Mouse (Mus musculus): Measurements from ENCODE around the gene Olfr553. TPM values are rescaled to one million over a fixed set of nuclear protein-coding genes. Genes with fewer than 3 reads are reported as not detected.
"Not testable (repeated sequence)": the region's sequence is repeated elsewhere in the genome, so short reads cannot be mapped to it uniquely, and the experiment has no call there.

The Olfr553 gene
- not detected in 2 replicates for polyA plus RNA-seq (2012; rRNA removed)

DNA sequence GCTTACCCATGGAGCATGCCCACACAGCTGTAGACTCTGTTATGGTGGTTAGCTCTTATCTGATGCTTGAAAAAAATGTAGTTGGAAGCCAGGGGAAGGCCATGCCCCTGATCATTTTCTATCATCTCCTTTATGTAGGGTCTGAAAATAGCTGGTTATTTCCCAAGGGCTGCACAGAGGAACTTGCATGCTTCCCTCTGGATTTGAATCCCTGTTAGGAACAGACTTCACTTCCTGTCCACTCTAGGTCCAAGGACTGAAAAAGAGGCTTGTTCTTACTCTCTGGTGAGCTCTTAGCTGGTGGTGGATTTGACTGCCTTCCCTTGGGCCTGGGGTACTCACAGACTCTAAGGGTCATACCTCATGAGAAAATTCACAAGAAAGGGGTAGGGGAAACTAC, at the start of gene Olfr553:
TSS of gene Olfr553 (minus strand) at position 101 of the 400 bp plus-strand sequence.
- Histone ChIP-seq H3K36me3 (ENCODE audit: control insufficient read depth, insufficient read depth, low read length) (no peaks in the 10 kb centered on the region), H3K4me1 (ENCODE audit: control insufficient read depth, insufficient read depth, low read length) (no peaks in the 10 kb centered on the region), H3K27ac (ENCODE audit: insufficient read depth, low read depth, low read length) (no peak within 1 kb of the TSS), H3K27me3 (replicated peaks; ENCODE audit: control insufficient read depth, insufficient read depth, low read length) (no peaks in the 10 kb centered on the region), H3K4me3 (ENCODE audit: insufficient read depth, low read depth, low read length) (no peak within 1 kb of the TSS)
- TF ChIP-seq CTCF (conservative IDR thresholded peaks at IDR 0.05; ENCODE audit: insufficient read depth, insufficient read length, low read depth, low read length) = no peak
- no peak for TF ChIP-seq POLR2A (IDR thresholded peaks at IDR 0.05; ENCODE audit: low read depth, low read length)
- no peak for DNase-seq

GRCm38 (mm10) chr7:102665378-102665777, 47.4 kb upstream of the Olfr553 start:
- Histone ChIP-seq H3K27me3 (replicated peaks; ENCODE audit: control insufficient read depth, insufficient read depth, low read length) (no peaks in the 10 kb centered on the region), H3K4me3 (ENCODE audit: insufficient read depth, low read depth, low read length) (no peak overlapping the region), H3K36me3 (ENCODE audit: control insufficient read depth, insufficient read depth, low read length) (no peaks in the 10 kb centered on the region), H3K27ac (ENCODE audit: insufficient read depth, low read depth, low read length) (no peak overlapping the region), H3K4me1 (ENCODE audit: control insufficient read depth, insufficient read depth, low read length) (no peaks in the 10 kb centered on the region)
- TF ChIP-seq POLR2A (IDR thresholded peaks at IDR 0.05; ENCODE audit: low read depth, low read length) (no peak), CTCF (conservative IDR thresholded peaks at IDR 0.05; ENCODE audit: insufficient read depth, insufficient read length, low read depth, low read length) (no peak)
- no peak for DNase-seq
- 31% methylated on average over 2 of the region's 2 CpGs for WGBS

- Histone ChIP-seq H3K27ac (ENCODE audit: insufficient read depth, low read depth, low read length) (no peak within 1 kb of the TSS), H3K4me3 (ENCODE audit: insufficient read depth, low read depth, low read length) (no peak within 1 kb of the TSS), H3K36me3 (ENCODE audit: control insufficient read depth, insufficient read depth, low read length) (no peaks in the 10 kb centered on the region), H3K4me1 (ENCODE audit: control insufficient read depth, insufficient read depth, low read length) (no peaks in the 10 kb centered on the region), H3K27me3 (replicated peaks; ENCODE audit: control insufficient read depth, insufficient read depth, low read length) (no peaks in the 10 kb centered on the region)
- 37% methylated on average over 3 of the region's 3 CpGs for WGBS
- TF ChIP-seq POLR2A (IDR thresholded peaks at IDR 0.05; ENCODE audit: low read depth, low read length) (no peak), CTCF (conservative IDR thresholded peaks at IDR 0.05; ENCODE audit: insufficient read depth, insufficient read length, low read depth, low read length) (no peak)
- DNase-seq = no peak
These were observed 46.6 kb upstream of the Olfr553 start, which contains the start of gene Olfr556 for GRCm38 (mm10) chr7:102664599-102664998. TSS of gene Olfr556 (plus strand) at chr7:102664899.

GRCm38 (mm10) chr7:102658523-102658922, 40.5 kb upstream of the Olfr553 start, which contains the start of gene Olfr555:
TSS of gene Olfr555 (plus strand) at chr7:102658823.
- Histone ChIP-seq H3K4me1 (ENCODE audit: control insufficient read depth, insufficient read depth, low read length) (no peaks in the 10 kb centered on the region), H3K27me3 (replicated peaks; ENCODE audit: control insufficient read depth, insufficient read depth, low read length) (no peaks in the 10 kb centered on the region), H3K36me3 (ENCODE audit: control insufficient read depth, insufficient read depth, low read length) (no peaks in the 10 kb centered on the region), H3K27ac (ENCODE audit: insufficient read depth, low read depth, low read length) (no peak within 1 kb of the TSS), H3K4me3 (ENCODE audit: insufficient read depth, low read depth, low read length) (no peak within 1 kb of the TSS)
- TF ChIP-seq CTCF (conservative IDR thresholded peaks at IDR 0.05; ENCODE audit: insufficient read depth, insufficient read length, low read depth, low read length) = no peak
- no peak for TF ChIP-seq POLR2A (IDR thresholded peaks at IDR 0.05; ENCODE audit: low read depth, low read length)
- no peak for DNase-seq
- WGBS = 76% methylated on average over 1 of the region's 1 CpGs

DNA sequence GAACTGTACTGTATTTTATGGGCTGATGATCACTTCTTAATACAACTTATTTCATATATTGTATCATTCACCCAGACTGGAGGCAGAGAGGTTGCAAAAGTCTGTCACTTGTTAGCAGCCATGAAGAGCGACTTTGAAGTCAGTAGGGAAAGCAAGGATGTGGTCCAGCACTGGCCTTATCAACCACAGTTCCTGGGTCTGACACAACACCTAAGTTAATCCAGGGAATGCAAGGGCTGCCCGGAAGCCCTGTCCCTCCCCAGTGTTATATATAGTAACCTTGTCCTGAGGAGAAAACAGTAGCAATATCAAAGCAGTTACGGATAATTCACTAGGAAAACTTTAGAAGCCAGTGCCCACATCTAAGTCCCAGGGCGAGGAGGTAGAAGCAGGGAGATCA, 26.9 kb upstream of the Olfr553 start:
- H3K27me3 ChIP-seq (replicated peaks; ENCODE audit: control insufficient read depth, insufficient read depth, low read length); H3K36me3 ChIP-seq (ENCODE audit: control insufficient read depth, insufficient read depth, low read length); H3K27ac ChIP-seq (ENCODE audit: insufficient read depth, low read depth, low read length); DNase-seq; H3K4me1 ChIP-seq (ENCODE audit: control insufficient read depth, insufficient read depth, low read length); H3K4me3 ChIP-seq (ENCODE audit: insufficient read depth, low read depth, low read length): not testable (repeated sequence)
- WGBS = 87% methylated on average over 4 of the region's 4 CpGs

DNA sequence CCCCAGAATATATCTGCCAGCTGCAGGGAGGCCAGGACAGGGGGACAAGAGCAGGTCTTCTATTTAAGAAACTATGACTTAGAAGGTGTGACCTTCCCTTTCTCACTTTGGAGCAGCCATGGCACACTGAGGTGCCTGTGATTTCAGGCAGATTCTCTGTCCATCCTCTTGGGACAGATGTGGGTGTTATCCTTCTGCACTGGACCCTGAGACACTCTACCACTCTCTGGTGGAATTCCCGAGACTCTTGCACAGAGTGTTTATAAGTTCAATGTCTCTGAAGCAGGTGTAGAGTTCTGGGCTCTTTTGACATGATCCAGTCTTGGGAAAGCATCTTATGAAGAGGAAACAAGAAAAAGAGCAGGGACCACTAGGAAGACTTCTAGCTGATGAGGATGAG, 20.1 kb upstream of the Olfr553 start, which contains the start of gene Olfr554:
TSS of gene Olfr554 (plus strand) at position 301 of the 400 bp plus-strand sequence.
- WGBS = 69% methylated on average over 1 of the region's 1 CpGs
- no peaks in the 10 kb centered on the region for H3K36me3 ChIP-seq (ENCODE audit: control insufficient read depth, insufficient read depth, low read length)
- H3K27ac ChIP-seq (ENCODE audit: insufficient read depth, low read depth, low read length) = no peak within 1 kb of the TSS
- H3K4me3 ChIP-seq (ENCODE audit: insufficient read depth, low read depth, low read length) = no peak within 1 kb of the TSS
- H3K4me1 ChIP-seq (ENCODE audit: control insufficient read depth, insufficient read depth, low read length) = no peaks in the 10 kb centered on the region
- TF ChIP-seq CTCF (conservative IDR thresholded peaks at IDR 0.05; ENCODE audit: insufficient read depth, insufficient read length, low read depth, low read length) = no peak
- no peak for TF ChIP-seq POLR2A (IDR thresholded peaks at IDR 0.05; ENCODE audit: low read depth, low read length)
- DNase-seq = no peak
- H3K27me3 ChIP-seq (replicated peaks; ENCODE audit: control insufficient read depth, insufficient read depth, low read length) = no peaks in the 10 kb centered on the region

GRCm38 (mm10) chr7:102636665-102637064, 18.6 kb upstream of the Olfr553 start:
- no peak overlapping the region for H3K4me3 ChIP-seq (ENCODE audit: insufficient read depth, low read depth, low read length)
- H3K27me3 ChIP-seq (replicated peaks; ENCODE audit: control insufficient read depth, insufficient read depth, low read length) = no peaks in the 10 kb centered on the region
- H3K4me1 ChIP-seq (ENCODE audit: control insufficient read depth, insufficient read depth, low read length) = no peaks in the 10 kb centered on the region
- no peak overlapping the region for H3K27ac ChIP-seq (ENCODE audit: insufficient read depth, low read depth, low read length)
- whole genome bisulfite sequencing = 35% methylated on average over 3 of the region's 3 CpGs
- no peaks in the 10 kb centered on the region for H3K36me3 ChIP-seq (ENCODE audit: control insufficient read depth, insufficient read depth, low read length)
- TF ChIP-seq POLR2A (IDR thresholded peaks at IDR 0.05; ENCODE audit: low read depth, low read length) (no peak), CTCF (conservative IDR thresholded peaks at IDR 0.05; ENCODE audit: insufficient read depth, insufficient read length, low read depth, low read length) (peak; percentile 35; the same call in 1 of the 2 replicates)
- peak; percentile 60 for DNase-seq

DNA sequence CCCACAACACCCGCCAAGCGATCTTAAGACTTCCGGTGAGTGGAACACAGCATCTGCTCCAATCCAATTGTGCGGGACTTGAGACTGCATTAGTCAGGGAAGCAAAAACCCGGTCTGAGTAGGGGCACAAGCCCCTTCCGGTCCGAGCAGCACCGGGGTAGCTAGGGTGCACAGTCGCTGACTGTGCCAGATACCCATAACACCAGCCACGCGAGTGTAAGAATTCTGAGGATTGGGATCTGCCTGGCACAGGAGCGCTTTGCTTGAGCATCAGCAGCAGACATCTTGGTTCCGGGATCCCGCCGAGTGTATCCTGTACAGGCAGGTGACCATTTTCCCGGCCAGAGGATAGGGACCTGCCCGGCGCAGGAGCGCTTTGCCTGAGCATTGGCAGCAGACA, 2.4 kb upstream of the Olfr553 start:
- DNase-seq; H3K27ac ChIP-seq (ENCODE audit: insufficient read depth, low read depth, low read length); H3K27me3 ChIP-seq (replicated peaks; ENCODE audit: control insufficient read depth, insufficient read depth, low read length); H3K4me3 ChIP-seq (ENCODE audit: insufficient read depth, low read depth, low read length); H3K36me3 ChIP-seq (ENCODE audit: control insufficient read depth, insufficient read depth, low read length); H3K4me1 ChIP-seq (ENCODE audit: control insufficient read depth, insufficient read depth, low read length): not testable (repeated sequence)
- WGBS = 90% methylated on average over 19 of the region's 19 CpGs

Measured in kidney, adult 2 months (tissue).